Mouse (Mus musculus): ENCODE data around the gene Sun2.

GRCm38 (mm10) chr15:79697011-79697410, 45.3 kb downstream of the Sun2 start:
- TF ChIP-seq CTCF (IDR thresholded peaks at IDR 0.05; ENCODE audit: low read depth) (no peak), EP300 (IDR thresholded peaks at IDR 0.05; ENCODE audit: low read depth) (no peak)

Data from liver, postnatal 0 days (tissue).